Mouse (Mus musculus): ENCODE results near the gene Ltbp1.

GRCm38 (mm10) chr17:75161062-75161461 lies 155.7 kb downstream of the Ltbp1 start:
- TF ChIP-seq CTCF (IDR thresholded peaks at IDR 0.05 in 2 of 3, conservative IDR thresholded peaks at IDR 0.05 in 1 of 3; ENCODE audit: control insufficient read depth in 1 of 3, insufficient read depth in 1 of 3, low read depth in 2 of 3, low read length in 3 of 3, poor library complexity in 1 of 3, severe bottlenecking in 1 of 3) (no peak), RAD21 (IDR thresholded peaks at IDR 0.05; ENCODE audit: low read depth, low read length) (no peak), EP300 (IDR thresholded peaks at IDR 0.05; ENCODE audit: low read depth in 1 of 2, low read length in 2 of 2) (no peak), UBTF (IDR thresholded peaks at IDR 0.05; ENCODE audit: borderline replicate concordance, insufficient read depth, low read depth, low read length) (no peak), HCFC1 (IDR thresholded peaks at IDR 0.05; ENCODE audit: low read depth, low read length) (no peak), POLR2AphosphoS5 (IDR thresholded peaks at IDR 0.05; ENCODE audit: borderline replicate concordance, low read depth, low read length) (no peak), POLR2A (IDR thresholded peaks at IDR 0.05; ENCODE audit: control insufficient read depth in 1 of 2, insufficient read depth in 1 of 2, low read depth in 1 of 2, low read length in 2 of 2, poor library complexity in 1 of 2) (no peak), POLR2AphosphoS2 (IDR thresholded peaks at IDR 0.05; ENCODE audit: low read length) (no peak)

All from MEL (cell line).